Mouse (Mus musculus): ENCODE measurements around the gene Taf12.
"Not testable (repeated sequence)": the region's sequence is repeated elsewhere in the genome, so short reads cannot be mapped to it uniquely, and the experiment has no call there.

Gene Taf12

DNA sequence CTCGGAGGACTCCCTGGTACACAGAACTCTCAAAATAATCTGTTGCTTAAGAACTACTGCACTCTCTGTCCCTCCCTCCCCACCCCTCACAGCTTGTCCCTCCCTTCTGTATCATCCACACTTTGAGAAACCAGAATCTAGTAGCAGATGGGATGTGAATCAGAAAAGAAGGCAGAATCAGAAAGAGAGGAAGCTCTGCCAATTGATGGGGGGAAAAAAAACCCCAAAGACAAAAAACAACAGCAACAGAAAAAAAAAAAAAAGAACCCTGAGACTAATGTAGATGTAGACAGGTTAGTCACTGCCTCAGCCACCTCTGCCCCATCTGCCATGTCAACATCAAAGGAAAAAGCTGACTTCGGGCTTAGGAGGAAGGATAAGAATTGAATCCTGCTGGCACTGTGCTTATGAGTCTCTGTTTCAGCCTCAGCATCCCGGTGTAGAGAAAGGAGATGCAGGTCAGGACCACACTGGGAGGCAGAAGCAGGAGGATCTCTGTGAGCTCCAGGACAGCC, 7.3 kb upstream of the Taf12 start:
- in situ Hi-C loops (cut with MboI; ENCODE audit: low pct_unique_long_range_greater_than_20kb in 1 of 2, low sequenced_read_pairs in 2 of 2, unreplicated experiment in 1 of 2), result no loop called here

DNA sequence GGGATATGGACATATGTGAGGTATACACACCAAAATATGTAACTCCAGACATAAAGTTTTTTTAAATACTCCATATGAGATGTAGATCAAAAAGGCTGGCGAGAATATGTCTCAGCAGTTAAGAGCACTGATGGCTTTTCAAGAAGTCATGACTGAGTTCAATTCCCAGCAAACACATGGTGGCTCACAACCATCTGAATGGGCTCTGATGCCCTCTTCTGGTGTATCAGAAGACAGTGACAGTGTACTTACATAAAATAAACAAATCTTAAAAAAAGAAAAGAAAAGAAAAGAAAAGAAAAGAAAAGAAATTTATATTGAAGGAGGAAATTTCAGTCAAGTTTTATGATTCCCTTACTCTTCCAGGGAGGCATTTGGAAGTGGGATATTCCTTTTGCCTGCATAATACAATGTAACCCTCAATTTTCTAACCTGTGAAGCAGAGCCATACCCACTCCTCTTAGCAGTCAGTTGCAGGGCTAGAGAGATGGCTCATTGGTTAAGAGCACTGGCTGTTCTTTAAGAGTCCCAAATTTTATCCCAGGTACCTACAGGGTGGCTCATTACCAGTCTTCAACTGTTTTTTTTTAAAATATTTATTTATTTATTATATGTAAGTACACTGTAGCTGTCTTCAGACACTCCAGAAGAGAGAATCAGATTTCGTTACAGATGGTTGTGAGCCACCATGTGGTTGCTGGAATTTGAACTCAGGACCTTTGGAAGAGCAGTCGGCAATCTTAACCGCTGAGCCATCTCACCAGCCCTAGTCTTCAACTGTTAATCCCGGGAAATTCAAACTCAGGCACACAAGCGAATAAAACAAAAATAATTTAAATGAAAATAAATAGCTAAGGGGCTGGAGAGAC, 5.1 kb upstream of the Taf12 start:
- in situ Hi-C loops (cut with MboI; ENCODE audit: low pct_unique_long_range_greater_than_20kb in 1 of 2, low sequenced_read_pairs in 2 of 2, unreplicated experiment in 1 of 2), result no loop called here

DNA sequence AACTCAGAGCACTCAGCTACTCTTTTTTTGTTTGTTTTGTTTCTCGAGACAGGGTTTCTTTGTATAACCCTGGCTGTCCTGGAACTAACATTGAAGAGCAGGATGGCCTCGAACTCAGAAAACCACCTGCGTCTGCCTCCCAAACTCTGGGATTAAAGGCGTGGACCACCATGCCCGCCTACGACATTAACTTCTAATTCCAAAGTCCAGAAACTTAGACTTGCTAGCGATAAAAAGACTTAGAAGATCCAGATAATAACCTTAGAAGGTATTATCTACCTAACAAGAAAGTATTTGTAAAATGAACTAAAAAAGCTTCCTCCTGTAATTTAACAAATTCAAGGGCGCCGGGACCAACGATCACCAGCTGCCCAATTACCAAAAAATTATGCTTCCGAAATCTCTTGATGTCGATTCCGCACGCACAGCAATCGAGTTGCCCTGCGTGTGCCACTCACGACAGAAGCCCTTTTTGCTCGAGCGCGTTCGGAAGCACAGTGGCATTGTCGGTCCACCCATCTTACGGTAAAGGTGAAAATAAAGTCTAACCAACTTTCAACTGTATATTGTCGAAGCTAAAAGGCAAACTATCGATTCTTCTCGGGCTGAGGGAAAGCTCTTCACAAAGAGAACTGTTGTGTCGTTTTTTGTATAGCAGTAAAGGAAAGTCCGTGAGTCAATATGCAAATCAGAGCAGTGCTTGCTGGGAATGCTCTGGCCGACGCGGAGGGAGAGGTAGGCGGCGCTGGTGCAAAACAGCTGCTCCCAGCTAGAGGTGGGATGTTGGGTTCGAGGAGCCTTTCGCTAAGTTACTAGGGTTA, 4.2 kb upstream of the Taf12 start:
- in situ Hi-C loops (cut with MboI; ENCODE audit: low pct_unique_long_range_greater_than_20kb in 1 of 2, low sequenced_read_pairs in 2 of 2, unreplicated experiment in 1 of 2), result no loop called here

DNA sequence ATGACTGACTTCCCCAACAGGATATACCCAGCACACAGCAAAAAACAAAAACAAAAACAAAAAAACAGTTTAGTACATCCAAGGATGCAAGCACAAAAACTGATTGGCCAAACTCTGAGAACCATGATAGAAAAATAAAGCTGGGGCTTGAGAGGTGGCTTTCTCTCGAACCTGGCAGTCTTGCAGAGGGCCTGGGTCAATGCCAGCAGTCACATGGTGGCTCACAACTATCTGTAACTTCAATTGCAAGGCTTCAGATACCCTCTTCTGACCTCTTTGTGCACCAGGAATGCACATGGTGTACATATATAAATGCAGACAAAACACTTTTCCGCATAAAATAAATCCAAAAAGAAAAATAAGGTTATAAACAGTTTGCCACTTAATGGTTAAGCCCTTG, 1.0 kb upstream of the Taf12 start:
- in situ Hi-C loops (cut with MboI; ENCODE audit: low pct_unique_long_range_greater_than_20kb in 1 of 2, low sequenced_read_pairs in 2 of 2, unreplicated experiment in 1 of 2), result no loop called here

DNA sequence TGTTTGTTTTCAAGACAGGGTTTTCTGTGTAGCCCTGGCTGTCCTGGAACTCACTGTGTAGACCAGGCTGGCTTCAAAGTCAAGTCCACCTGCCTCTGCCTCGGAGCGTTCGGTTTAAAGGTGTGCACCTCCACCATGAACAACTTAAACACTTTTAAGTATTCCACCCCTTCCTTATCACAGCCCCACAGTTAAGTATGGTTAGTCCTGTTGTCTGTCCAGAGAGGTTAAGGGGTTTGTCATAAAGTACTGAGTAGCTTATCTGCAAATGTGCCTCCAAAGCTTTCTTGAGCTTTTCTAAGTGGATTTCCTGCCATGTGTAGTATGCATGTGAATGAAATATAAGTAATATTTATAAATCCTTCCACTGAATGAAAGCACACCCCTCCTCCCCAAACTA, 1.8 kb downstream of the Taf12 start:
- in situ Hi-C loops (cut with MboI; ENCODE audit: low pct_unique_long_range_greater_than_20kb in 1 of 2, low sequenced_read_pairs in 2 of 2, unreplicated experiment in 1 of 2), result no loop called here

DNA sequence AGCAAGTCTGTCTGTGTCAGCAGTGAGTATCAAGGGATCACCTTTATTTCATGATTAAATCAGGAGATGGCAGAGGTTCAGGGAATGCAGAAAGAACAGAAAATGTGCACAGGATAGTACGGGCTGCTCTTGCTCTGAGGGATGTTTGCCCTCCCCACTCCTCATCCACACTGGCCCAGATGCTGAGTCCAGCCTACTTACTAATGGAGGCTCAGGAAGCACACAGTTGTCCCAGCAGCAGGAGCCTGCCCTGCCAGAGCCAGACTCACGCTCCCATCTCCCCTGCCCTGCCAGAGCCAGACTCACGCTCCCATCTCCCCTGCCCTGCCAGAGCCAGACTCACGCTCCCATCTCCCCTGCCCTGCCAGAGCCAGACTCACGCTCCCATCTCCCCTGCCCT, 14.7 kb downstream of the Taf12 start:
- in situ Hi-C loops (cut with MboI; ENCODE audit: low pct_unique_long_range_greater_than_20kb in 1 of 2, low sequenced_read_pairs in 2 of 2, unreplicated experiment in 1 of 2), result not testable (repeated sequence)

DNA sequence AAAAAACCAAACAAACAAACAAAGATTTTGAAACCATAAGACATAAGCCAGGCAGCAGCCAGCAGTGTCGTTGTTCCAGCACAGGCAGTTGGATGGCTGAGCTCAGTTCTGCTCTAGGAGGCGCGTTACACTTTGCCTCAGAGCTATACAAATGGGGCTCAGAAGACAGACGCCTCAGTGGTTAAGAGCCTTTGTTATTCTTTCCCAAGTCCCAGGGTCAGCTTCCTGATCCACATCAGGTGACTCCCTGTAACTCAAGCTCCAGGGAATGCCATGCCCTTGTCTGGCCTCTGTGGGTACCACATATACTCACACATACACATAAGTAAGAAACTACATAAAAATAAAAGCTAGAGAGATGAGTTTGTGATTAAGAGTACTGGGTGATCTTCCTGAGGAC, 16.9 kb downstream of the Taf12 start:
- in situ Hi-C loops (cut with MboI; ENCODE audit: low pct_unique_long_range_greater_than_20kb in 1 of 2, low sequenced_read_pairs in 2 of 2, unreplicated experiment in 1 of 2), result no loop called here

DNA sequence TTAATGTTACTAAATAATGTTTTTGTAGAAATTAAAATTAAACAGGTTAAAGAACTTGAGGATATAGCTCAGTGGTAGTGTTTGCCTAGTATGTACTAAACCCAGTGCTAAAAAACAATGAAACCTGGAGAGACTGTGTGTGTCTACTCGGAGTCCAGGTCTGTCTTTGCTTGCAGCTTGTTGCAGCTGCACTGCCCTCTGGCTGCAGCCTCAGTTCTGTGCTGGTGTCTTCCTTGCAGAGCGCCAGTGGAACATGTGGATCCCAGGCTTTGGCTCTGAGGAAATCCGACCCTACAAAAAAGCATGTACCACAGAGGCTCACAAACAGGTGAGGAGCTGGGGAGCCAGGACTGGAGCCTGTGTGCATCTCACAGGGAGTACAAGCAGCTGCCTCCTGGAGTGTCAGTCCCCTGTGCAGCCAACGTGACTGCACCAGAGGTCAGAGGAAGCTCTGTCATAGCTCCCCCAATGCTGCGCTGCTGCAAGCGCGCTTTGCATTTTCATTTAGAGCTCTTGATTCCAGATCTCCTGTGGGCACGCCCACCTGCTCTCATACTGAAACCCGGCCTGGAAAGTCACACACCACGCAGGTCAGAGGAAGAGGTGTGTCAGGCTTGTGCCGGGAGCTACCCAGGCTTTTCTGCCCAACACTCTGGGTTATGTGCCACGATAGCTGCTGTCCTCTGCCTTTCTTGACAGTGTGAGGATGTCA, 17.6 kb downstream of the Taf12 start:
- in situ Hi-C loops (cut with MboI; ENCODE audit: low pct_unique_long_range_greater_than_20kb in 1 of 2, low sequenced_read_pairs in 2 of 2, unreplicated experiment in 1 of 2), result no loop called here

DNA sequence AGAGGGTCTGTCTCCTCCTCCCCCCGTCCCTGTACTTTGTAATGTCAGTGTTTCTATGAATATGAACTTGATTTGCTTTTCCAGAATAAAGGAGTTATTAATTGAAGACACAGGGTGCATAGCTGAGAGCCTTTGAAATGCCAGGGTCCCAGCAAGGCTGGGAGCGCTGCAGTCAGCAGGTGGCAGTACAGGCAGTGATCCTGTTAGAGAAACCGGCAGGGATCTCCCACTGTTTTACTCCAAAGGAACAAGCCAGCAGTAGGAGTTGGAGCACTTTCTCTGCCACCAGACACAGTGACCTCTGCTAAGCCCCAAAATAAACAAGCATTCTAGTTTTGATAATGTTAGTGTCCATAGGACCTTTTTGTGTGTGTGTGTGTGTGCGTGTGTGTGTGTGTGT, 18.8 kb downstream of the Taf12 start:
- in situ Hi-C loops (cut with MboI; ENCODE audit: low pct_unique_long_range_greater_than_20kb in 1 of 2, low sequenced_read_pairs in 2 of 2, unreplicated experiment in 1 of 2), result no loop called here

DNA sequence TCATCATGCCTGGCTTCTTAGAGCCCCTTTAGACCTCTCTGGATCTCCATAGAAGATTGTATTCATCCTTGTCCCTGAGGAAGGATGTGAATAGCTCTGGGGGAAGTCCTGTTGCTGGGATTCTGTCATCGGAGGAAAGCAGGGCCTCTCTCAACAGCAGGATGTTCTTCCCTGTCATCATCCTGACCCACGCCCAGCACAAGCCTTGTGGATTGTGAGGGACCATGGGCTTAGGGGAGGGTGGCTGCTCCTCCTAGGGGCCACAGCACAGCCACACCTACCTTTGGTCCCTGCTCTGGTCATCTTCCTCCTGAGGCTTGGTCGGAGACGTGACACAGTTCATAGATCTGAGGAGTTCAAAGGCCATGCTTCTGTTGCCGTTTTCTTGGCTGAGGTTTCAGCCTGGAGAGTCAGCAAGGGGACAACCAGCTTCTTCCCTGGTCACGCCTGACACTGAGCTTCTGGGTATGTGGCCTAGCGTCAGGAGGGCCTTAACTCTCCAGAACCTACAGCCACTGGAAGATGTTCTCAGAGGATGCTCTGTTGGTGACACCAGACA, 19.6 kb downstream of the Taf12 start:
- in situ Hi-C loops (cut with MboI; ENCODE audit: low pct_unique_long_range_greater_than_20kb in 1 of 2, low sequenced_read_pairs in 2 of 2, unreplicated experiment in 1 of 2), result no loop called here

DNA sequence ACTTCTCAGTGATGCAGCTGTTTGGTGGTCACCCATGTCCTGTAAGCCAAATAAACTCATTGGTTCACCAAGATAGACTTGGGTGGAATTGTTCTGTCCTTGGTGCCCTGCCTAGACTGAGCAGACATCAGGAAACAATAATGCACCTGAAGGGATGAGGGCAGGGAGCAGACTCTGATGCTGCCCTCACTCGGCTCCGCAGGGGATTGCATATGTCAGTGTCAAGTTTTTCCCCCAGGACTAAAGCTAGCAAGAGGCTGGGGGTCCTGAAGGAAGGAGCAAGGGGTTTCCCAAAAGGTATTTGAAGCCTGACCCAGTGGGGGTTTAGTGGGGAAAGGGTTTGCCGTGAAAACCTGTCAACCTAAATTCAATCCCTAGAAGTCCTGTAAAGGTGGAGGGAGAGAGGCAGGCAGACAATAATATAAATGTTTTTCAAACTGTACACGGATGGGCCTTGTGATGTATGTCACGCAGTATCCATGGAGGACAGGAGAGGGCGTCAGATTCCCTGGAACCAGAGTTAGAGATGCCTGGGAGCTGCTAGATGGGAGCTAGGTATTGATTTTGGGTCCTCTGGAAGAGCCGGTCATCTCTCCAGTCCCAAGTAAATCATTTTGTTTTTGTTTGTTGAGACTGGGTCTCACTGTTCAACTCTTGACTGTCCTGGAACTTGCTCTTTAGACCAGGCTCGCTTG, 21.7 kb downstream of the Taf12 start:
- in situ Hi-C loops (cut with MboI; ENCODE audit: low pct_unique_long_range_greater_than_20kb in 1 of 2, low sequenced_read_pairs in 2 of 2, unreplicated experiment in 1 of 2), result no loop called here

DNA sequence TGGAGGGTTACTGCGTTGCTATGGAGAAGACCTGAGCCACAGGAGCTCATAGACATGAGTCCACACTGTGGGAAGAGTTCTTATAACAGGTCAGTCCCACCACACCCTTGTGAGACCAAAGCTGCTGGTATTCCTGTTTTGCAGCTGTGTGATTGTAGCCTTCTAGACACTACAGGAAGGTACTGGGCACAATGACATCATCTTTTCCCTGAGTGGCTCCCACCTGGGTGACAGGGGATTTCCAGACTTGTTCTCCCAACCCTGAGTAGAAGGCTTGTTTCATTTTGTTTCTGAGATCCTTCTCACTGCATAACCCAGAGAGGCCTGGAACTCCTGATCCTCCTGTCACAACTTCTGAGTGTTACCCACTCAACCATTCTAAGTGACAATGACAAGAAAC, 25.7 kb downstream of the Taf12 start:
- in situ Hi-C loops (cut with MboI; ENCODE audit: low pct_unique_long_range_greater_than_20kb in 1 of 2, low sequenced_read_pairs in 2 of 2, unreplicated experiment in 1 of 2), result no loop called here

DNA sequence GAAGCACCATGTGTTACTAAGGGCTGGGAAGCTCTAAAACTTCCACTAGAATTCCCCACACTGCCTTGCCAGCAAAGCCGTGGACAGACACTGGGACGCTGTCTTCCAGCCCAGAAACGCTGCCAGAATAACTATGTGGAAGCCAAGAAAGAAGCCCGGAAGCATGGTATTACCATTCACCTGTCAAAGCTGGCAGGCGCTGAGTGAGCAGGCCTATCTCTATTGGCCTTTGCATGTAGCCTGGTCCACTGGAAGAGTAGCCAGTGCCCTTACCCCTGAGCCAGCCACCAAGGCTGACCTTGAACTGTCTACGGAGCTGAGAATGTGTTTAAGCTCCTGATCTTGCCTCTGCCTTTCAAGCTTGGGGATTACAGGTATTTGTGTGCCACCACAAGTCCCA, 27.3 kb downstream of the Taf12 start:
- in situ Hi-C loops (cut with MboI; ENCODE audit: low pct_unique_long_range_greater_than_20kb in 1 of 2, low sequenced_read_pairs in 2 of 2, unreplicated experiment in 1 of 2), result no loop called here

DNA sequence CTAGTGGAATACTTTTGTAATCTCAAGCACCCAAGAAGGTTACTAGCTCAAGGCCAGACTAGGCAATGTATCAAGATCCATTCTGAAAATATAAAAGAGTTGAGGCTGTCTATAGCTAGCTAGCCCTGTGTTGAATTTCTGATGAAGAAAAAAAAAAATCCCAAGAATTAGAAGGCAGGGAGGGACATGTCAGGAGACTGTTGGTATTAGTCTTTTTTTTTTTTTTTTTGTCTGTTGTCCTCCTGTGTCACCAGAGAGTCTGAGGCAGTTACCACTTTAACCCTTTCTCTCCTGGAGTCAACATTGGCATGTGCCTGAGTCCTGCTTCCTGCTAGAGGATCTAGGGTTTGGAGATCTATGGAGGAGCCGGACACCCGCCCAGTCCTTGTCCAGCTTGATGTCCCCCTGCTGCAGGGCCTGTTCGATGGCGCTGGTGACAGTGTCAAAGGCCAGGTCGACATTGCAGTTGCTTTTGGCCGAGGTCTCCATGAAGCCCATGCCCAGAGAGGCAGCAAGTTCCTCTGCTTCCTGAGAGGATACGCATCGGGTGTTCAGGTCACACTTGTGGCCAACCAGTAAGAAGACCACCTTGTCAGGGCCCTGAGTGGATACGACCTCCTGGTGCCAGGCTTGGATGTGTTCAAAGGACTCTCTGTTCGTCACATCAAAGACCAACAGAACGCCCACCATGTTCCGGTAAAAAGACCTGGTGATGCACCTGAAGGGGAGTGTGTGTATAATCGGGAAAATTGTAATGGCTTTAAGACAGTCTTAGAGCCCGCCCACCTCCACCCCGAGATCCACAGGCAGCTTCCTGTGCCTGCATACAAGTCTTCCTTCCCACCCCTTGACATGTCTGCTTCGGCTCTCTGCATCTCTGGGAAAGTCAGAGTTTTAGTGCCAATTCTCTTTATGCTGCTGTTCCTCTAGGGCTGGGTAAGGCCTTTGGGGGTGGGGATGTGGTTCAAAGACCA, 28.1 kb downstream of the Taf12 start:
- in situ Hi-C loops (cut with MboI; ENCODE audit: low pct_unique_long_range_greater_than_20kb in 1 of 2, low sequenced_read_pairs in 2 of 2, unreplicated experiment in 1 of 2), result no loop called here

DNA sequence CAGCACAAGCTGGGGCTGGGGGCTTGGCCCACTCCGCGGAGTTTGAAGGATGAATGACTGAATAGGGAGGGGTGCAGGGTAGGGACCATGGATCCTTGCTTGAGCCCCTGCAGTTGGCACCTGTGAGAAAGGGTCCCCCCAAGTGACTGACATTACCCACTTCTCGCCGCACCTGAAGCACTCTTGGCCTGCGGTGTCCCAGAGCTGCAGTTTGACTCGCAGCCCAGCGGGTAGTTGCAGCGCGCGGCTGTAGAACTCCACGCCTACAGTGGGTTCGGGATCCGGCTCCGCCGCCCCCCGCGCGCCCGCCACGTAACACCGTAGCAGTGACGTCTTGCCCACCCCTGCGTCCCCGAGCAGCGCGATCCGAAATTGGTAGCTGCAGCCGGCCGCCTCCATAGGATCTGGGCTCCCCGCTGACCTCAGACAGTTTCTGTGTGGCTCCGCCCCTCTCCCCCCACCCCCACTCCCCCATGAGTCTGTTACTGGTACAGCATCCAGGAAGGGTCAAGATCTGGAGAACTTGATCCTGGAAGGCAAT, 28.8 kb downstream of the Taf12 start, which contains the start of gene Rab42:
Gene Rab42, minus strand, starts transcription at position 447 of the 541 bp plus-strand sequence.
- in situ Hi-C loops (cut with MboI; ENCODE audit: low pct_unique_long_range_greater_than_20kb in 1 of 2, low sequenced_read_pairs in 2 of 2, unreplicated experiment in 1 of 2), result no loop called here

DNA sequence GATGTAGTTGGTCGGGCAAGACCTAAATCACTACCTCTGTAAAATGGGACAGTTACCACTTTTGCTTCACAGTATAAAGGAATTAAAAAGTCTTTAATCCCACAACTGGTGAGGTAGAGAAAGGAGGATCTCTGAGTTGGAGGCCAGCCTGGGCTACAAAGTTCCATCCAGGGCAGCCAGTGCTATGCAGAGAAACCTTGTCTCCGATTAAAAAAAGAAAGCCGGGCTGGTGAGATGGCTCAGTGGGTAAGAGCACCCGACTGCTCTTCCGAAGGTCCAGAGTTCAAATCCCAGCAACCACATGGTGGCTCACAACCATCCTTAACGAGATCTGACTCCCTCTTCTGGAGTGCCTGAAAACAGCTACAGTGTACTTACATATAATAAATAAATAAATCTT, 29.3 kb downstream of the Taf12 start:
- in situ Hi-C loops (cut with MboI; ENCODE audit: low pct_unique_long_range_greater_than_20kb in 1 of 2, low sequenced_read_pairs in 2 of 2, unreplicated experiment in 1 of 2), result not testable (repeated sequence)

DNA sequence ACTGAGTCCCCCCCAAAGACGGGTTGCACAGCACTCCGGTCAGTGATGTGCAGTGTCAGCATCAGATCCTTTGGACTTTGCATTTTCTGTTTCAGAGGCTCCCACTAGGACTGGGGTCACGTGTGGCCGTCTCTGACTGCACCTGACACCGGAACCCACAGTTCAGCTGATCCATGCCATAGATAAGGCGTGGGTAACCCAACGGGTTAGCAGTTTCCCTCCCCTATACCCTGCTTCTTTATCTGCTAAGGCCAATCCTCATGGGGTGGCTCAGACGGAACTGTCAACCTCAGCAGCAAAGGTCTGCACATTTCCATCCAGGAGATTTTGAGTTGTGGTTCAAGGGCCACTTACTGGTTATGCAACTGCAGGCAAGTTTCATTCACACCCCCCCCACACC, 31.1 kb downstream of the Taf12 start:
- in situ Hi-C loops (cut with MboI; ENCODE audit: low pct_unique_long_range_greater_than_20kb in 1 of 2, low sequenced_read_pairs in 2 of 2, unreplicated experiment in 1 of 2), result no loop called here
